Mouse (Mus musculus) cerebellum, postnatal 10 days (tissue): ENCODE measurements at regions not wholly inside any gene's neighbourhood (a gene's known extent, or its start where the extent isn't known, plus 50 kb on each side); places are given as distances from the start of the nearest gene placed in this dataset.

Experiments
- DNase-seq, 2 experiments: peaks; one replicate each; pipeline ENCODE4 v3.0.0; 2021; ENCODE audit warnings: mixed read lengths in 2 of 2

DNA sequence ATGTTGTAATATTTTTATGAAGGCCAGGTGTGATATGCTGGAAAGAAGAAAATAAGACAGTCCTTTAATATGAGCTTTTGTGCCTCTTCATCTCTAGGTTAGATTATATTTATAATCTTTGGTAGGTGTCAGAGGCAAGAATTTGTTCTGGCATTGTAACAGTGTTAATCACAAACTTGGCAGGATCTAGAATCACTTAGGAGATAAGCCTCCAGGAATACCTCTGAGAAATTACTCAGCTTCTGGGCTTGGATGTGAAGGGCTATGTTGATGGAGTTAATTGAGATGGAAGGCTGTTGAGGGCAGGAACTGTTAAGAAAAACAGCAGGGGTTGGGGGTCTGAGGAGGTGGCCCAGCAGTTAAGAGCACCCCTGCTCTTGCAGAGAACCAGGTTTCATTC, 394.0 kb upstream of the Camk1g start:
- no peak for DNase-seq

GRCm38 (mm10) chr1:193751819-193752251, 381.7 kb upstream of the Camk1g start:
- DNase-seq, result peak; percentile 44 to 70

DNA sequence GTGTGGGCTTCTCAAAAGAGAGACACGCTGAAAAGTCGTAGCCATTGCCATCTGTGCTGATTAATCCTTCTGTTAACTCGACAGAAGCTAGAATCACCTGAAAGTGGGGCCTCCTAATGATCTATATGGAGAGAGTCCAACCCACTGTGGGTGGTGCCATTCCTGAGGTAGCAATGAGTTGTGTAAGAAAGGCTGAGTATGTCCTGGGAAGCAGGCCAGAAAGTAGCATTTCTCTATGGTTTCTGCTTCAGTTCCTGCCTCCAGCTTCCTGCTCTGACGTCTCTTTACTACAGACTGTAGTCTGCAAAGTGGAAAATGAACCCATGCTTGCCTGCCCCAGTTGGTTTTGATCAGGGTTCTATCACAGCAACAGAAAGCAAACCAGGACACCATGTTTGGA, 380.8 kb upstream of the Camk1g start:
- peak; percentile 37 to 61 for DNase-seq

- DNase-seq, result peak; percentile 58 to 60
Observed at GRCm38 (mm10) chr1:193747426-193747960, 377.4 kb upstream of the Camk1g start.

DNA sequence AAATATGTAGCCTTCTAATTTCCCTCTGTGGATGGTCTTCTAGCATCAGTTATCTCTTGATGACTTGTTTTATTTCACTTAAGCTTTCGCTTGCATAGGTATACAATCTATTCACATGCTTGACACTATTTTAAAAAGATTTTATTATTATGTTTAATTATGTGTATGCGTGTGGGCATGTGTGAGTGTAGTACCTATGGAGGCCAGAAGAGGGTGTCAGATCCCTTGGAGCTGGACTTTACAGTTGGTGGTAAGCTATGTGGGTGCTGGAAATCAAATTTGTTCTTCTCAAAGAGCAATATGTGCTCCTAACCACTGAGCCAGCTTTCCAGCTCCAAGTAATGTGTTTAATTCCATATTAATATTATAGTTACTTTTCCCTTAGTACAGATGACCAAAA, 372.6 kb upstream of the Camk1g start:
- no peak for DNase-seq

DNA sequence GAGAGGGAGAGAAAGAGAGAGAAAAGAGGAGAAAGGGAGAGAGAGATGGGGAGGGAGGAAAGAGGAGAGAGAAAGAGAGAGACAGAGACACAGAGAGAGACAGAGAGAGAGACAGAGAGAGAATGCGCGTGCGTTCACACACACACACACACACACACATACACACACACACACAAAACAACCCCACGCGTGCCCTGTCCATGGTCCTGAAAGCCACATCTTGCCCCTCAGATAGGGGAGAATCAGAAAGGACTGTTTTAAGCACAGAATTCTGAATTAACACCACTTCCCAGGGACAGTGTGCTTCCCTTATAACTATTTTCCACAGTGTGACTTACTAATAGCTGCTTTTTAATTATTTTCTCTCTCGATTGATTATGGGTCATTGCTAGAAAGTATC, 368.7 kb upstream of the Camk1g start:
- DNase-seq, result no peak

- DNase-seq, result no peak
Observed at GRCm38 (mm10) chr1:193735949-193736518, 365.9 kb upstream of the Camk1g start.

DNA sequence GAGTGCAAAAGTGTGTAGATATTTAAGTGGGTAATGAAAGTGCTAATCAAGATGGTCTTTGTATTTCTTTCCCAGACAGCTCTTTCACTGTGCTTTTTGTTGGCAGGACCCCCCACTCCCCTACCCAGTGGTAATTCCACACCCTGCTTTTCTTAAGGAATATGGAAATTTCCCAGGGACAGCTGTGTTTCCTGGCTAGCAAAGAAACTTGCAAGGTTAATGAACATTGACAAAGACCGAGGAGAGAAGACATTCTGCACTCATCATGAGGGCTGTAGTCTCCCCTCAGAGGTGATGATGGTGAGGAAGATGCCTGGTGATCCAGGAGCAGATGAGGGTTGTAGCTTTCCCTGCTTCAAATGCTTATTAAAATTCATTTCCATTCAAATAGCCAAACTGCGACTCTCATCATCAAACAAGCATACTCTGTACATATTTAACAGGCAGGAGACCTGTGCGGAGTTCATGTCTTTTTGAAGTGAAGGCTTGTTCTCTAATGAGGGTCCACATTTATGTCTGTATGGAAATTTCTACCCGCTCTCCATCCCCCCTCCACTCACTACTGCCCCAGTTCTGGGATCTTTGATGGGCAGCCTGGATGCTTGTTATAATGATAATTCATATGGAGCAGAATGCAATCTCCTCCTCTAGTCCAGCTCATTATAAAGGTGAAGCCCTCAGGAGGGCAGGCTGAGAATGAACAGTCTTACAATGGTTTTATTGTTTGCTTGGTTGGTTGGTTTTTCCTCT, 364.1 kb upstream of the Camk1g start:
- no peak for DNase-seq

GRCm38 (mm10) chr1:193733402-193733801, 363.3 kb upstream of the Camk1g start:
- peak; percentile 21 to 22 for DNase-seq

GRCm38 (mm10) chr1:193732113-193732512, 362.0 kb upstream of the Camk1g start:
- no peak for DNase-seq

GRCm38 (mm10) chr1:193721850-193722249, 351.8 kb upstream of the Camk1g start:
- DNase-seq, result no peak

DNA sequence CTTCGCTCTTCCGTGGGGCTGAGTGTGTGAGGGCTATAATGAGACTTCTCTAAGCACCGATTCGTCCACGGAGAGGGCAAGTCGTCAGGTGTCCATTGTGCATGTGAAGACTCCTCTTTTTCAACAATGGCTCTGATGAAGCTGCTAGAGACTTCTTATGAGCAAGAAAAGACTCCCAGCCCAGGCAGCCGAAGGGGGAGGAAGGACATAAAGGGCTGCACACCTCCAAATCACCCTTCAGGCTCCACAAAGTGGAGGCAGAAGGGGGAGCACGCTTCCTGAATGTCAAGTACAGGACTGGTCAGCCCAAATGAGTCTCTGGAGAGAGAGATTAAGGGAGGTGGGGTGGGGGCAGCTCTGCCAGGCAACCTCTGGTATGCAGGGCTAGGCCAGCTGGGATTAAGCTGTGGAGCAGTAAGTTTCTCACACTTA, 350.3 kb upstream of the Camk1g start:
- DNase-seq, result no peak

- DNase-seq, result no peak
Observed at GRCm38 (mm10) chr1:193715328-193715727, 345.2 kb upstream of the Camk1g start.

GRCm38 (mm10) chr1:193714631-193715030, 344.5 kb upstream of the Camk1g start:
- DNase-seq, result no peak

- DNase-seq, result peak; percentile 51 to 64
Observed at GRCm38 (mm10) chr1:193705205-193705604, 335.1 kb upstream of the Camk1g start.

- DNase-seq, result peak; percentile 70 to 72
Observed at GRCm38 (mm10) chr1:193702707-193703419, 332.8 kb upstream of the Camk1g start.

GRCm38 (mm10) chr1:193700217-193700616, 330.1 kb upstream of the Camk1g start:
- DNase-seq, result peak; percentile 38 to 46

GRCm38 (mm10) chr1:193698603-193699266, 328.6 kb upstream of the Camk1g start:
- DNase-seq, result peak; percentile 91 to 92

DNA sequence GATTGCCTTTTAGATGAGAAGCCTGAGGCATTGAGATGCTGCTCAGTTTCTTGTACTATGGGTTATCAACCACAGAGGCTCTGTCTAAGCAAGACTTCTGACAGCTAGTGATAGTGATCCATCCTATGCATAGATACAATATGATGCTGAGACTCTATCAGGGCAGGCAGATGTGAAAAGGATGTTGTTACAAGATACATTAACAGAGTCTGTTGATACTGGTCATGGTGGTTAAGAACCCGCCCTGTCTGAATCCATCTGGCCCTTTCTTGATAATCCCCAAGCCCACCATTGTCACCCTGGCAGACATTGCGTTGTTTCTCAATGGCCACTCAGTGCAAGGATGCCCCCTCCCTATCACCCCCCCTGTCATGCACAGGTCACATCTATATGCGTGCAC, 327.8 kb upstream of the Camk1g start:
- DNase-seq, result no peak

- no peak for DNase-seq
Observed at GRCm38 (mm10) chr1:193697001-193697400, 326.9 kb upstream of the Camk1g start.

- peak; percentile 54 to 68 for DNase-seq
Observed at GRCm38 (mm10) chr1:193692991-193693390, 322.9 kb upstream of the Camk1g start.

DNA sequence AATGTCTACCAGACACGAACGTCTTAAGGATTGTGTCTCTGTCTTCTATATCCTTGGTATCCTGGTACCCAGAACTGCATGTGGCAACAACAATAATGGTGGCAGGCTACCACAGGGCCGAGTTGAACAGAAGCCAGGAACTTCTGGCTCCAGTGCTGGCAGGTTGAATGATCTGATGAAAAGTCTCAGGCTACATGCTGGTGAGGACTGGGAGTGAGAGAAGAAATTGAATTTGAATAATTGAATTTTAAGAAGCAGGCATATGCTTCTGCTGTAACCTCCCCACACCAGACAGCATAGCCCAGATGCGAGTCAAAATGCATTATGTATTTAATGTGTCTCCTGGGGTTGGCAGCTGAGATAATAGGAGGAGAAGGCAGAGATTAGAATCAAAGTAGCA, 319.5 kb upstream of the Camk1g start:
- DNase-seq, result peak; percentile 49 to 58

GRCm38 (mm10) chr1:193682917-193683316, 312.8 kb upstream of the Camk1g start:
- DNase-seq, result peak; percentile 47 to 58
